Mouse (Mus musculus): ENCODE measurements at regions not wholly inside any gene's neighbourhood (a gene's known extent, or its start where the extent isn't known, plus 50 kb on each side); places are given as distances from the start of the nearest gene placed in this dataset.

DNA sequence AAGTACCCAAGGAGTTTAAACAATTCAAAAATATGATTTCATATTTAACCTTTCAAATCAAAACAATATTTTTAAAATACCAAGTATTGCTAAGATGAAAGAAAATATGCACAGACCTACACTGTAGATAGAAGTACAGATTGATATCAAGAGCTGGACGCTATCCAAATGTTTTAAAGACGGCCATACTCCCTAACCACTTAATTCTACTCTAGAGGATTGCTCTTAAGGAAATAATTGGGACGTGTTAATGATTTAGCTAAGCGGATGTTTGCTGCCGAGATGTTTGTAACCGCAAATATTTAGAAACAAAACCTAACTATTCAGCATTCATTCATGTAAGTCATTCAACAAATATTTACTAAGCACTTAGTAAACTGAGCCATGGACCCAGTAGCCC, 294.2 kb downstream of the Mycn start:
- Histone ChIP-seq H3K27me3 (ENCODE audit: insufficient read depth, low read length) (no peaks in the 10 kb centered on the region), H3K4me3 (ENCODE audit: low read depth, low read length) (no peak overlapping the region), H3K36me3 (ENCODE audit: insufficient read depth) (no peaks in the 10 kb centered on the region), H3K27ac (ENCODE audit: low read depth) (no peak overlapping the region), H3K9ac (no peak overlapping the region), H3K4me2 (no peak overlapping the region), H3K9me3 (ENCODE audit: low read depth, low read length) (no peaks in the 10 kb centered on the region), H3K4me1 (ENCODE audit: insufficient read depth) (no peaks in the 10 kb centered on the region)
- TF ChIP-seq CTCF (IDR thresholded peaks at IDR 0.05; ENCODE audit: low read depth) = no peak
- DNase-seq (peak; percentile 60), ATAC-seq (ENCODE audit: insufficient read depth) (peak; percentile 28)
- WGBS = 45% methylated on average over 6 of the region's 6 CpGs

GRCm38 (mm10) chr12:12645183-12645582, 296.5 kb downstream of the Mycn start:
- Histone ChIP-seq H3K4me1 (ENCODE audit: insufficient read depth) (no peaks in the 10 kb centered on the region), H3K27ac (ENCODE audit: low read depth) (no peak overlapping the region), H3K36me3 (ENCODE audit: insufficient read depth) (no peaks in the 10 kb centered on the region), H3K4me3 (ENCODE audit: low read depth, low read length) (no peak overlapping the region), H3K9ac (no peak overlapping the region), H3K9me3 (ENCODE audit: low read depth, low read length) (no peaks in the 10 kb centered on the region), H3K4me2 (no peak overlapping the region), H3K27me3 (ENCODE audit: insufficient read depth, low read length) (no peaks in the 10 kb centered on the region)
- DNase-seq (no peak), ATAC-seq (ENCODE audit: insufficient read depth) (no peak)
- WGBS = 90% methylated on average over 4 of the region's 4 CpGs
- TF ChIP-seq CTCF (IDR thresholded peaks at IDR 0.05; ENCODE audit: low read depth) = no peak

GRCm38 (mm10) chr12:12643247-12643963, 298.3 kb downstream of the Mycn start:
- no peaks in the 10 kb centered on the region for H3K9me3 ChIP-seq (ENCODE audit: low read depth, low read length)
- no peaks in the 10 kb centered on the region for H3K4me1 ChIP-seq (ENCODE audit: insufficient read depth)
- ATAC-seq (ENCODE audit: insufficient read depth) = no peak
- no peak overlapping the region for H3K9ac ChIP-seq
- H3K4me3 ChIP-seq (ENCODE audit: low read depth, low read length) = no peak overlapping the region
- H3K27me3 ChIP-seq (ENCODE audit: insufficient read depth, low read length) = no peaks in the 10 kb centered on the region
- no peak overlapping the region for H3K4me2 ChIP-seq
- DNase-seq = peak; percentile 39
- WGBS = 67% methylated on average over 11 of the region's 11 CpGs
- no peak for TF ChIP-seq CTCF (IDR thresholded peaks at IDR 0.05; ENCODE audit: low read depth)
- peak overlapping the region; percentile 20; the same call in 1 of the 2 replicates for H3K27ac ChIP-seq (ENCODE audit: low read depth)
- no peaks in the 10 kb centered on the region for H3K36me3 ChIP-seq (ENCODE audit: insufficient read depth)

- no peak for TF ChIP-seq CTCF (IDR thresholded peaks at IDR 0.05; ENCODE audit: low read depth)
- 86% methylated on average over 3 of the region's 3 CpGs for WGBS
- DNase-seq (no peak), ATAC-seq (ENCODE audit: insufficient read depth) (no peak)
- Histone ChIP-seq H3K9me3 (ENCODE audit: low read depth, low read length) (no peaks in the 10 kb centered on the region), H3K27ac (ENCODE audit: low read depth) (no peak overlapping the region), H3K4me3 (ENCODE audit: low read depth, low read length) (no peak overlapping the region), H3K4me1 (ENCODE audit: insufficient read depth) (no peaks in the 10 kb centered on the region), H3K9ac (no peak overlapping the region), H3K36me3 (ENCODE audit: insufficient read depth) (no peaks in the 10 kb centered on the region), H3K27me3 (ENCODE audit: insufficient read depth, low read length) (no peaks in the 10 kb centered on the region), H3K4me2 (no peak overlapping the region)
Observed at GRCm38 (mm10) chr12:12635308-12635707, 306.4 kb downstream of the Mycn start.

DNA sequence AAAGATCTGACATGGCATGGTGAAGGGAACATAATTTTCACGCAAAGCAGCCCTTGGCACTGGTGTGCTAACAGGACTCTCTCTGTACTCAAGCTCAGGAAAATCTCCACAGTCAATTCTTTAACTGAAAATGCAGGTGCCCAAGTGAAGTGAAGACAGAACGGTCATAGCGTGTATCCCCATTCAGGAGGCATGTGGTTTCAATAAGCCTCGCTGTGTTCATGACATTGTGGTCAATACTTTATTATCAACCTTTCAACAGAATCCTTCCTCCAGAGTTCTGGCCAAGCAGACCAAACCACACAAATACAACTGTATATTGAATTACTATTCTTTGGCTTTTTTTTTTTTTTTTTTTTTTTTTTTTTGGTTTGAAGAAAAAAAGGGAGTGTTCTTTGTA, 314.1 kb downstream of the Mycn start:
- Histone ChIP-seq H3K9ac (no peak overlapping the region), H3K4me3 (ENCODE audit: low read depth, low read length) (no peak overlapping the region), H3K36me3 (ENCODE audit: insufficient read depth) (no peaks in the 10 kb centered on the region), H3K4me1 (ENCODE audit: insufficient read depth) (no peaks in the 10 kb centered on the region; the same call in 1 of the 2 replicates), H3K27me3 (ENCODE audit: insufficient read depth, low read length) (no peaks in the 10 kb centered on the region), H3K4me2 (no peak overlapping the region), H3K9me3 (ENCODE audit: low read depth, low read length) (no peaks in the 10 kb centered on the region), H3K27ac (ENCODE audit: low read depth) (no peak overlapping the region)
- ATAC-seq (ENCODE audit: insufficient read depth) (no peak), DNase-seq (no peak)
- TF ChIP-seq CTCF (IDR thresholded peaks at IDR 0.05; ENCODE audit: low read depth) = no peak
- 88% methylated on average over 4 of the region's 4 CpGs for WGBS

DNA sequence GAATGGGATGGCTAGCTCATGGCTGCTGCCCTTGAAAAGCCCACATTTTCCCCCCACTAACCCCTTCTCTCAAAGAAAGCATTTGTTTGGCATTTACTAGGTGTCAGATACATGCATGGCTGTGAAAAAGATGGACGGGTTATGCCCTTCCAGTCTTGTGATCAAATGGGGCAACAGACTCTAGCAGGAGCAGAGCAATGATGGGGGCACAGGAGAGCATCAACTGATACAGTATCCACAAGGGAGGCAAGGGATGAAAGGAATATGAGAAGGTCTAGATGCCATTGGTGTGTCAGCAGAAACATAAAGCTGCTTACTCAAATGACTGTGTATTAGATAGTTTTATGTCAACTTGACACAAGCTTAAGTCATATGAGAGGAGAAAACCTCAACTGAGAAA, 315.9 kb downstream of the Mycn start:
- DNase-seq (no peak), ATAC-seq (ENCODE audit: insufficient read depth) (no peak)
- H3K4me2 ChIP-seq = no peak overlapping the region
- TF ChIP-seq CTCF (IDR thresholded peaks at IDR 0.05; ENCODE audit: low read depth) = no peak
- WGBS = 72% methylated on average over 1 of the region's 1 CpGs
- H3K27ac ChIP-seq (ENCODE audit: low read depth) = no peak overlapping the region
- H3K4me1 ChIP-seq (ENCODE audit: insufficient read depth) = no peaks in the 10 kb centered on the region; the same call in 1 of the 2 replicates
- H3K36me3 ChIP-seq (ENCODE audit: insufficient read depth) = no peaks in the 10 kb centered on the region
- H3K9ac ChIP-seq = no peak overlapping the region
- H3K4me3 ChIP-seq (ENCODE audit: low read depth, low read length) = no peak overlapping the region
- H3K27me3 ChIP-seq (ENCODE audit: insufficient read depth, low read length) = no peaks in the 10 kb centered on the region
- no peaks in the 10 kb centered on the region for H3K9me3 ChIP-seq (ENCODE audit: low read depth, low read length)

- ATAC-seq (ENCODE audit: insufficient read depth) = peak; percentile 90
- Histone ChIP-seq H3K4me3 (ENCODE audit: low read depth, low read length) (no peak overlapping the region), H3K9ac (no peak overlapping the region)
Observed at GRCm38 (mm10) chr12:12622712-12623292, 318.9 kb downstream of the Mycn start.

More at GRCm38 (mm10) chr12:12622712-12623292, 318.9 kb downstream of the Mycn start:
- no peaks in the 10 kb centered on the region; the same call in 1 of the 2 replicates for H3K4me1 ChIP-seq (ENCODE audit: insufficient read depth)
- no peaks in the 10 kb centered on the region for H3K9me3 ChIP-seq (ENCODE audit: low read depth, low read length)
- H3K27me3 ChIP-seq (ENCODE audit: insufficient read depth, low read length) = no peaks in the 10 kb centered on the region
- 0 out of 2 replicates have a peak overlapping the region, but pooled peaks have one; percentile 26 for H3K27ac ChIP-seq (ENCODE audit: low read depth)
- no peak overlapping the region for H3K4me2 ChIP-seq
- TF ChIP-seq CTCF (IDR thresholded peaks at IDR 0.05; ENCODE audit: low read depth) = peak; percentile 87
- 16% methylated on average over 5 of the region's 5 CpGs for WGBS
- no peaks in the 10 kb centered on the region for H3K36me3 ChIP-seq (ENCODE audit: insufficient read depth)
- DNase-seq = peak; percentile 97

All from lung, embryonic 14.5 days (tissue).